Mouse (Mus musculus) embryonic fibroblast, embryonic 13.5 days (primary cell): ENCODE measurements around the gene Zfp629.

Source experiments
- CTCF ChIP-seq: IDR thresholded peaks from 2 replicates; pipeline ENCODE4 v1.5.1; 2011; ENCODE audit warnings: mild to moderate bottlenecking, control low read depth, low read length, moderate library complexity, borderline replicate concordance; ENCODE audit not compliant: insufficient read depth
- POLR2A ChIP-seq: IDR thresholded peaks from 2 replicates; pipeline ENCODE4 v1.6.1; 2011; ENCODE audit warnings: low read depth, mild to moderate bottlenecking, control low read depth, low read length, moderate library complexity

GRCm38 (mm10) chr7:127628646-127629045, 13.0 kb upstream of the Zfp629 start:
- no peak for TF ChIP-seq CTCF
- TF ChIP-seq POLR2A = no peak
